Mouse (Mus musculus) layer of hippocampus, postnatal 36 days (tissue): ENCODE measurements around the gene Txndc2. TPM values are rescaled to one million over a fixed set of nuclear protein-coding genes. Genes with fewer than 3 reads are reported as not detected.

ENCODE experiments used
- DNase-seq, 2 experiments: peaks; one replicate each; pipeline ENCODE4 v3.0.0; 2022
- total RNA-seq, 2 experiments: library from RNA; stranded (reverse); gene quantifications; 2 replicates each; pipeline ENCODE4 v1.2.3; 2021

Gene Txndc2
- total RNA-seq, 2 experiments from 2014 or later: not detected

- no peak for DNase-seq
Measured at GRCm38 (mm10) chr17:65611721-65612120, 30.2 kb downstream of the Txndc2 start.

GRCm38 (mm10) chr17:65608743-65609142 is 33.2 kb downstream of the Txndc2 start:
- no peak for DNase-seq

GRCm38 (mm10) chr17:65608312-65608687 is 33.7 kb downstream of the Txndc2 start:
- no peak for DNase-seq

GRCm38 (mm10) chr17:65607574-65608311 is 34.2 kb downstream of the Txndc2 start:
- DNase-seq: no peak

- DNase-seq: no peak
Measured at GRCm38 (mm10) chr17:65606014-65606413, 36.0 kb downstream of the Txndc2 start.

- DNase-seq: no peak
Measured at GRCm38 (mm10) chr17:65604892-65605291, 37.1 kb downstream of the Txndc2 start.

- no peak for DNase-seq
Measured at GRCm38 (mm10) chr17:65604315-65604714, 37.7 kb downstream of the Txndc2 start.

GRCm38 (mm10) chr17:65597857-65598486 is 44.0 kb downstream of the Txndc2 start:
- DNase-seq: no peak

GRCm38 (mm10) chr17:65594687-65595086 is 47.3 kb downstream of the Txndc2 start:
- no peak for DNase-seq

Other genes with a start within 250 kb of the Txndc2 start
- gene Tmem232, start 101.4 kb downstream of the Txndc2 start, total RNA-seq: 1 to 10 TPM; 1.1 TPM
- gene Vapa, start 28.6 kb downstream of the Txndc2 start, total RNA-seq: 100 to 1,000 TPM; 128 to 144 TPM
- gene Rab31, start 130.6 kb upstream of the Txndc2 start, total RNA-seq: 10 to 100 TPM; 49.8 to 52.1 TPM
- 10 to 100 TPM; 35.7 to 36.9 TPM for gene Ppp4r1, start 140.4 kb upstream of the Txndc2 start, total RNA-seq
- gene Ralbp1, start 243.6 kb upstream of the Txndc2 start, total RNA-seq: 10 to 100 TPM; 55.1 to 59.2 TPM